Mouse (Mus musculus) lung, postnatal 0 days (tissue): ENCODE results near the gene Olfr312. TPM values are rescaled to one million over a fixed set of nuclear protein-coding genes. Genes with fewer than 3 reads are reported as not detected.
A peak's percentile ranks its signal among the peaks of the same experiment; 100 is the strongest.

ENCODE experiments used
- ATAC-seq: fragments of 200-750 bp; cut with Nextera tagmentation; 2 replicates; pipeline ENCODE4 v1.8.0; 2017; ENCODE audit warnings: moderate library complexity
- DNase-seq: peaks from one replicate; pipeline ENCODE4 v3.0.0-alpha.2; 2016; ENCODE audit warnings: low spot score
- H3K27ac ChIP-seq: fragments of 300-500 bp; sonication (generic); 2 replicates; pipeline ENCODE4 v1.5.1; 2014; ENCODE audit warnings: antibody characterized with exemption, mild to moderate bottlenecking, low read length, mixed read lengths
- H3K27me3 ChIP-seq: fragments of 300-500 bp; sonication (generic); replicated peaks from 2 replicates; pipeline ENCODE4 v1.6.1; 2014; ENCODE audit warnings: low read length, mixed read lengths; ENCODE audit not compliant: insufficient read depth
- H3K36me3 ChIP-seq: fragments of 300-500 bp; sonication (generic); 2 replicates; pipeline ENCODE4 v1.6.1; 2014; ENCODE audit warnings: low read length, mixed read lengths; ENCODE audit not compliant: insufficient read depth
- H3K4me1 ChIP-seq: fragments of 300-500 bp; sonication (generic); 2 replicates; pipeline ENCODE4 v1.6.1; 2014; ENCODE audit warnings: antibody characterized with exemption, low read depth, low read length, mixed read lengths; ENCODE audit not compliant: insufficient read depth
- H3K4me2 ChIP-seq: fragments of 300-500 bp; sonication (generic); replicated peaks from 2 replicates; pipeline ENCODE4 v1.6.1; 2014; ENCODE audit warnings: low read depth, mild to moderate bottlenecking, low read length, moderate library complexity, mixed read lengths
- H3K4me3 ChIP-seq: fragments of 300-500 bp; sonication (generic); 2 replicates; pipeline ENCODE4 v1.5.1; 2014; ENCODE audit warnings: low read depth, low read length
- H3K9ac ChIP-seq: fragments of 300-500 bp; sonication (generic); replicated peaks from 2 replicates; pipeline ENCODE4 v1.6.1; 2014; ENCODE audit warnings: low read depth, mild to moderate bottlenecking
- H3K9me3 ChIP-seq: fragments of 300-500 bp; sonication (generic); 2 replicates; pipeline ENCODE4 v1.6.1; 2016; ENCODE audit warnings: low read length, mixed read lengths
- CTCF ChIP-seq: IDR thresholded peaks from 2 replicates; pipeline ENCODE4 v1.5.1; 2016; ENCODE audit warnings: antibody characterized with exemption, mild to moderate bottlenecking
- EP300 ChIP-seq: IDR thresholded peaks from 2 replicates; pipeline ENCODE4 v1.6.1; 2016; ENCODE audit warnings: antibody characterized with exemption, mild to moderate bottlenecking, control low read depth
- WGBS: fragments of 180-500 bp; shearing (Covaris S2); extraction: QIAGEN DNeasy Blood & Tissue Kit; methylation state at CpG from one replicate; pipeline ENCODE4 v1.1.7; 2014; 5-methylcytosine and 5-hydroxymethylcytosine counted together
- polyA plus RNA-seq: library from polyadenylated mRNA; unstranded; fragments of >200 nt; fragmentation: Nextera tagmentation; extraction: Ambion mirVana; gene quantifications from 2 replicates; pipeline ENCODE4 v1.2.1, GENCODE M21; 2015

Olfr312 gene
- polyA plus RNA-seq, 1 experiment from 2014 or later: not detected

- TF ChIP-seq CTCF (no peak), EP300 (peak; percentile 7; the same call in 1 of the 2 replicates)
- no peak within 1 kb of the TSS; the same call in 1 of the 2 replicates for H3K27ac ChIP-seq
These were observed 18.0 kb downstream of the Olfr312 start, which contains the start of gene Gm12258 for GRCm38 (mm10) chr11:58846919-58847461. TSS of gene Gm12258 (plus strand) at chr11:58847158.

GRCm38 (mm10) chr11:58847636-58848035 is 18.6 kb downstream of the Olfr312 start:
- Histone ChIP-seq H3K4me3 (peak overlapping the region; percentile 71), H3K4me2 (peak overlapping the region; percentile 63), H3K9me3 (no peaks in the 10 kb centered on the region), H3K9ac (peak overlapping the region; percentile 69), H3K27me3 (no peaks in the 10 kb centered on the region), H3K36me3 (0 out of 2 replicates have a peak, but pooled peaks cover 11% of the 10 kb centered on the region), H3K27ac (no peak overlapping the region), H3K4me1 (peaks cover 6% of the 10 kb centered on the region; the same call in 1 of the 2 replicates)
- WGBS: 36% methylated on average over 9 of the region's 9 CpGs
- peak; percentile 18 for DNase-seq
- no peak for ATAC-seq
- no peak for TF ChIP-seq EP300
- no peak for TF ChIP-seq CTCF

More at GRCm38 (mm10) chr11:58846919-58847461, 18.0 kb downstream of the Olfr312 start, which contains the start of gene Gm12258:
- Histone ChIP-seq H3K4me2 (peak within 1 kb of the TSS; percentile 63), H3K4me1 (peaks cover 6% of the 10 kb centered on the region; the same call in 1 of the 2 replicates), H3K9me3 (no peaks in the 10 kb centered on the region), H3K27me3 (no peaks in the 10 kb centered on the region), H3K9ac (peak within 1 kb of the TSS; percentile 69), H3K4me3 (peak within 1 kb of the TSS; percentile 71), H3K36me3 (0 out of 2 replicates have a peak, but pooled peaks cover 11% of the 10 kb centered on the region)
- 1% methylated on average over 24 of the region's 24 CpGs for WGBS
- peak; percentile 97 for DNase-seq
- ATAC-seq: peak; percentile 100

- Histone ChIP-seq H3K4me1 (peaks cover 6% of the 10 kb centered on the region; the same call in 1 of the 2 replicates), H3K27me3 (no peaks in the 10 kb centered on the region), H3K9ac (no peak overlapping the region), H3K4me3 (no peak overlapping the region), H3K27ac (no peak overlapping the region), H3K4me2 (no peak overlapping the region), H3K9me3 (no peaks in the 10 kb centered on the region), H3K36me3 (peaks cover 11% of the 10 kb centered on the region; the same call in 1 of the 2 replicates)
- DNase-seq (peak; percentile 11), ATAC-seq (no peak)
- TF ChIP-seq CTCF: no peak
- no peak for TF ChIP-seq EP300
- 57% methylated on average over 2 of the region's 2 CpGs for whole genome bisulfite sequencing
These were observed 20.7 kb downstream of the Olfr312 start for GRCm38 (mm10) chr11:58849731-58850130.

GRCm38 (mm10) chr11:58860744-58861143 is 31.7 kb downstream of the Olfr312 start:
- no peak overlapping the region for H3K4me2 ChIP-seq
- no peak overlapping the region for H3K4me3 ChIP-seq
- peaks cover 12% of the 10 kb centered on the region for H3K9me3 ChIP-seq
- peaks cover 51% of the 10 kb centered on the region for H3K36me3 ChIP-seq
- no peak for TF ChIP-seq EP300
- no peak for TF ChIP-seq CTCF
- DNase-seq: no peak
- H3K27ac ChIP-seq: no peak overlapping the region
- ATAC-seq: no peak
- 96% methylated on average over 8 of the region's 8 CpGs for WGBS
- no peaks in the 10 kb centered on the region for H3K27me3 ChIP-seq
- no peaks in the 10 kb centered on the region for H3K4me1 ChIP-seq
- no peak overlapping the region for H3K9ac ChIP-seq

GRCm38 (mm10) chr11:58867039-58867953 is 38.3 kb downstream of the Olfr312 start, which contains the start of gene 2810021J22Rik:
TSS of gene 2810021J22Rik (plus strand) at chr11:58867216.
- Histone ChIP-seq H3K27me3 (no peaks in the 10 kb centered on the region), H3K4me1 (peaks cover 8% of the 10 kb centered on the region; the same call in 1 of the 2 replicates), H3K4me3 (peak within 1 kb of the TSS; percentile 63), H3K9ac (peak within 1 kb of the TSS; percentile 59), H3K9me3 (no peaks in the 10 kb centered on the region), H3K27ac (peak within 1 kb of the TSS; percentile 62; the same call in 1 of the 2 replicates), H3K4me2 (peak within 1 kb of the TSS; percentile 84), H3K36me3 (peaks cover 3% of the 10 kb centered on the region; the same call in 1 of the 2 replicates)
- 2% methylated on average over 37 of the region's 37 CpGs for WGBS
- TF ChIP-seq EP300 (no peak), CTCF (peak; percentile 38)
- DNase-seq: peak; percentile 82
- peak; percentile 91 for ATAC-seq

GRCm38 (mm10) chr11:58867954-58868330 is 38.9 kb downstream of the Olfr312 start:
- Histone ChIP-seq H3K4me1 (peaks cover 8% of the 10 kb centered on the region; the same call in 1 of the 2 replicates), H3K4me3 (peak overlapping the region; percentile 63; the same call in 1 of the 2 replicates), H3K27ac (no peak overlapping the region), H3K9me3 (no peaks in the 10 kb centered on the region), H3K4me2 (peak overlapping the region; percentile 84), H3K36me3 (peaks cover 3% of the 10 kb centered on the region; the same call in 1 of the 2 replicates), H3K27me3 (no peaks in the 10 kb centered on the region), H3K9ac (no peak overlapping the region)
- TF ChIP-seq CTCF (no peak), EP300 (no peak)
- no peak for ATAC-seq
- 83% methylated on average over 6 of the region's 6 CpGs for WGBS
- DNase-seq: no peak
